Mouse (Mus musculus) limb, embryonic 15.5 days (tissue): ENCODE results near the gene Dpp6. TPM values are rescaled to one million over a fixed set of nuclear protein-coding genes. Genes with fewer than 3 reads are reported as not detected.

Source experiments
- ATAC-seq: fragments of 200-750 bp; cut with Nextera tagmentation; 2 replicates; pipeline ENCODE4 v1.8.0; 2017; ENCODE audit warnings: low read depth, moderate TSS enrichment; ENCODE audit not compliant: insufficient number of reproducible peaks, low FRiP score, low TSS enrichment
- H3K27ac ChIP-seq: fragments of 300-500 bp; sonication (generic); 2 replicates; pipeline ENCODE4 v1.5.1; 2015; ENCODE audit warnings: moderate library complexity, mild to moderate bottlenecking, inconsistent platforms
- H3K27me3 ChIP-seq: fragments of 300-500 bp; sonication (generic); 2 replicates; pipeline ENCODE4 v1.6.1; 2015; ENCODE audit warnings: inconsistent platforms
- H3K36me3 ChIP-seq: fragments of 300-500 bp; sonication (generic); 2 replicates; pipeline ENCODE4 v1.6.1; 2015; ENCODE audit warnings: inconsistent platforms
- H3K4me1 ChIP-seq: fragments of 300-500 bp; sonication (generic); 2 replicates; pipeline ENCODE4 v1.6.1; 2015; ENCODE audit warnings: inconsistent platforms
- H3K4me2 ChIP-seq: fragments of 300-500 bp; sonication (generic); 2 replicates; pipeline ENCODE4 v1.6.1; 2015; ENCODE audit warnings: mild to moderate bottlenecking, inconsistent platforms
- H3K4me3 ChIP-seq: fragments of 300-500 bp; sonication (generic); 2 replicates; pipeline ENCODE4 v1.5.1; 2015; ENCODE audit warnings: mild to moderate bottlenecking, inconsistent platforms
- H3K9ac ChIP-seq: fragments of 300-500 bp; sonication (generic); 2 replicates; pipeline ENCODE4 v1.6.1; 2015; ENCODE audit warnings: inconsistent platforms
- H3K9me3 ChIP-seq: fragments of 300-500 bp; sonication (generic); 2 replicates; pipeline ENCODE4 v1.6.1; 2016; ENCODE audit warnings: inconsistent platforms
- WGBS: fragments of 180-500 bp; shearing (Covaris S2); methylation state at CpG from one replicate; pipeline ENCODE4 v1.1.7; 2015; 5-methylcytosine and 5-hydroxymethylcytosine counted together
- polyA plus RNA-seq: library from polyadenylated mRNA; unstranded; fragments of >200 nt; fragmentation: Nextera tagmentation; extraction: Ambion mirVana; gene quantifications from 2 replicates; pipeline ENCODE4 v1.2.1, GENCODE M21; 2015

Gene Dpp6
- polyA plus RNA-seq, 1 experiment from 2014 or later = 1.9 TPM

- H3K4me1 ChIP-seq = no peaks in the 10 kb centered on the region
- H3K36me3 ChIP-seq = no peaks in the 10 kb centered on the region
- H3K27me3 ChIP-seq = no peaks in the 10 kb centered on the region
- no peak overlapping the region for H3K4me3 ChIP-seq
- H3K27ac ChIP-seq = no peak overlapping the region
- 84% methylated on average over 2 of the region's 2 CpGs for WGBS
- no peaks in the 10 kb centered on the region for H3K9me3 ChIP-seq
- H3K9ac ChIP-seq = no peak overlapping the region
- no peak overlapping the region for H3K4me2 ChIP-seq
- ATAC-seq = no peak
These were observed 815.1 kb downstream of the Dpp6 start for GRCm38 (mm10) chr5:27632151-27632550.

GRCm38 (mm10) chr5:27635941-27636340, 818.9 kb downstream of the Dpp6 start:
- Histone ChIP-seq H3K4me1 (no peaks in the 10 kb centered on the region), H3K4me2 (no peak overlapping the region), H3K9me3 (no peaks in the 10 kb centered on the region), H3K27me3 (no peaks in the 10 kb centered on the region), H3K4me3 (no peak overlapping the region), H3K9ac (no peak overlapping the region), H3K36me3 (no peaks in the 10 kb centered on the region), H3K27ac (no peak overlapping the region)
- no peak for ATAC-seq
- 76% methylated on average over 2 of the region's 2 CpGs for WGBS

- Histone ChIP-seq H3K36me3 (no peaks in the 10 kb centered on the region), H3K27me3 (no peaks in the 10 kb centered on the region), H3K4me2 (no peak overlapping the region), H3K9me3 (no peaks in the 10 kb centered on the region), H3K27ac (no peak overlapping the region), H3K4me1 (no peaks in the 10 kb centered on the region), H3K9ac (no peak overlapping the region), H3K4me3 (no peak overlapping the region)
- 76% methylated on average over 1 of the region's 1 CpGs for WGBS
- ATAC-seq = no peak
These were observed 824.9 kb downstream of the Dpp6 start for GRCm38 (mm10) chr5:27641876-27642275.

- 56% methylated on average over 8 of the region's 8 CpGs for WGBS
- Histone ChIP-seq H3K4me2 (no peak overlapping the region), H3K4me1 (no peaks in the 10 kb centered on the region), H3K27me3 (no peaks in the 10 kb centered on the region), H3K27ac (no peak overlapping the region), H3K36me3 (no peaks in the 10 kb centered on the region), H3K9me3 (no peaks in the 10 kb centered on the region), H3K4me3 (no peak overlapping the region), H3K9ac (no peak overlapping the region)
- ATAC-seq = 0 out of 2 replicates have a peak, but pooled peaks have one; percentile 30
These were observed 835.1 kb downstream of the Dpp6 start for GRCm38 (mm10) chr5:27651879-27652814.

GRCm38 (mm10) chr5:27656101-27656500, 839.1 kb downstream of the Dpp6 start:
- H3K4me2 ChIP-seq = no peak overlapping the region
- no peaks in the 10 kb centered on the region for H3K4me1 ChIP-seq
- H3K27ac ChIP-seq = no peak overlapping the region
- H3K36me3 ChIP-seq = no peaks in the 10 kb centered on the region
- ATAC-seq = no peak
- WGBS = 72% methylated on average over 6 of the region's 6 CpGs
- no peaks in the 10 kb centered on the region for H3K9me3 ChIP-seq
- no peak overlapping the region for H3K4me3 ChIP-seq
- no peaks in the 10 kb centered on the region for H3K27me3 ChIP-seq
- H3K9ac ChIP-seq = no peak overlapping the region

- WGBS = 57% methylated on average over 4 of the region's 4 CpGs
- H3K4me1 ChIP-seq = no peaks in the 10 kb centered on the region
- H3K9ac ChIP-seq = no peak overlapping the region
- H3K9me3 ChIP-seq = no peaks in the 10 kb centered on the region
- no peak overlapping the region for H3K4me2 ChIP-seq
- H3K36me3 ChIP-seq = no peaks in the 10 kb centered on the region
- no peak for ATAC-seq
- H3K4me3 ChIP-seq = no peak overlapping the region
- no peaks in the 10 kb centered on the region for H3K27me3 ChIP-seq
- H3K27ac ChIP-seq = no peak overlapping the region
These were observed 840.7 kb downstream of the Dpp6 start for GRCm38 (mm10) chr5:27657672-27658071.

- Histone ChIP-seq H3K9ac (no peak overlapping the region), H3K4me2 (no peak overlapping the region), H3K4me3 (no peak overlapping the region), H3K36me3 (no peaks in the 10 kb centered on the region), H3K9me3 (no peaks in the 10 kb centered on the region), H3K27ac (no peak overlapping the region), H3K27me3 (no peaks in the 10 kb centered on the region), H3K4me1 (no peaks in the 10 kb centered on the region)
- no peak for ATAC-seq
- 58% methylated on average over 5 of the region's 5 CpGs for WGBS
These were observed 841.2 kb downstream of the Dpp6 start for GRCm38 (mm10) chr5:27658165-27658564.

- ATAC-seq = no peak
- Histone ChIP-seq H3K4me1 (no peaks in the 10 kb centered on the region), H3K4me2 (no peak overlapping the region), H3K4me3 (no peak overlapping the region), H3K9me3 (no peaks in the 10 kb centered on the region), H3K27me3 (no peaks in the 10 kb centered on the region), H3K9ac (no peak overlapping the region), H3K27ac (no peak overlapping the region), H3K36me3 (no peaks in the 10 kb centered on the region)
These were observed 841.6 kb downstream of the Dpp6 start for GRCm38 (mm10) chr5:27658569-27658968.

GRCm38 (mm10) chr5:27659019-27659418, 842.0 kb downstream of the Dpp6 start:
- Histone ChIP-seq H3K27ac (no peak overlapping the region), H3K4me3 (no peak overlapping the region), H3K4me1 (no peaks in the 10 kb centered on the region), H3K9ac (no peak overlapping the region), H3K9me3 (no peaks in the 10 kb centered on the region), H3K4me2 (no peak overlapping the region), H3K27me3 (no peaks in the 10 kb centered on the region), H3K36me3 (no peaks in the 10 kb centered on the region)
- no peak for ATAC-seq
- 97% methylated on average over 2 of the region's 2 CpGs for WGBS

- H3K4me2 ChIP-seq = no peak overlapping the region
- no peak overlapping the region for H3K27ac ChIP-seq
- no peak overlapping the region for H3K4me3 ChIP-seq
- H3K9ac ChIP-seq = no peak overlapping the region
- no peak for ATAC-seq
- no peaks in the 10 kb centered on the region for H3K27me3 ChIP-seq
- no peaks in the 10 kb centered on the region for H3K36me3 ChIP-seq
- WGBS = 81% methylated on average over 6 of the region's 6 CpGs
- H3K4me1 ChIP-seq = no peaks in the 10 kb centered on the region
- H3K9me3 ChIP-seq = no peaks in the 10 kb centered on the region
These were observed 842.8 kb downstream of the Dpp6 start for GRCm38 (mm10) chr5:27659781-27660180.

- Histone ChIP-seq H3K36me3 (no peaks in the 10 kb centered on the region), H3K4me1 (no peaks in the 10 kb centered on the region), H3K4me3 (no peak overlapping the region), H3K9me3 (no peaks in the 10 kb centered on the region), H3K27ac (no peak overlapping the region), H3K9ac (no peak overlapping the region), H3K27me3 (no peaks in the 10 kb centered on the region), H3K4me2 (no peak overlapping the region)
- 88% methylated on average over 4 of the region's 4 CpGs for WGBS
- ATAC-seq = no peak
These were observed 847.1 kb downstream of the Dpp6 start for GRCm38 (mm10) chr5:27664111-27664510.

GRCm38 (mm10) chr5:27671487-27671886, 854.5 kb downstream of the Dpp6 start:
- no peak overlapping the region for H3K4me2 ChIP-seq
- H3K4me3 ChIP-seq = no peak overlapping the region
- H3K36me3 ChIP-seq = no peaks in the 10 kb centered on the region
- H3K4me1 ChIP-seq = no peaks in the 10 kb centered on the region
- no peaks in the 10 kb centered on the region for H3K27me3 ChIP-seq
- WGBS = 53% methylated on average over 2 of the region's 2 CpGs
- no peaks in the 10 kb centered on the region for H3K9me3 ChIP-seq
- no peak overlapping the region for H3K9ac ChIP-seq
- ATAC-seq = no peak
- no peak overlapping the region for H3K27ac ChIP-seq
